Mouse (Mus musculus): ENCODE measurements at regions not wholly inside any gene's neighbourhood (a gene's known extent, or its start where the extent isn't known, plus 50 kb on each side); places are given as distances from the start of the nearest gene placed in this dataset.

DNA sequence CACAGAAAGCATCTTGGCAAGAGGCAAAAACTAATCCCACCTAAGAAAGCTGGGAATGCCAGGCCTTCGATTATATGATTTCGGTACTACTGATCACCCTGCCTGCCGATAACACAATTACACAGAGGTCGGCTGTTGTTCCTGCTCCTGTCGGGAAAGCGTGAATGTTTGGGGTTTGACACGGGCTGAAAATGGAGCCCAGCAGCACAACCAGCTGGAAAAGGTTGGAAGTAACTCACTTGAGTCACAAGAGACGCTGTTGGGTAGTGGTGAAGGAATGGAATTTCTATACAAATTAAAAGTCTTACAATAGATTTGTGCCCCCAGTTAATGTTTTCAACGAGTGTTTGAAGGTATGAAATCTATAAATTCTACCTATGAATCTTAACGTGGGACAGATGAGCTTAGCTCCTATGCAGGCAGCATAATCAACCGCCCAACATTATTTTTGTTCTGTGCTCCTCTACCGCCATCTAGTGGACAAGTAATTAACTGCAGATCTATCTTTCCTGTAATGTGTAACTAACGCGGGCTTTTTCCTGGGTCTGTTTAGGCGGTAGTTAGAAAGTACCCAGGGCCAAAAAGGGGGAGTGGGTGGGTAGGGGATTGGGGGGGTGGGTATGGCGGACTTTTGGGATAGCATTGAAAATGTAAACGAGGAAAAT lies 178.9 kb upstream of the Zpld1 start:
- intact Hi-C loops (cut with DNase I): loop anchor here (2.0 kb wide), 1 partner anchor 376 kb away; no protein-coding TSS in a partner anchor

DNA sequence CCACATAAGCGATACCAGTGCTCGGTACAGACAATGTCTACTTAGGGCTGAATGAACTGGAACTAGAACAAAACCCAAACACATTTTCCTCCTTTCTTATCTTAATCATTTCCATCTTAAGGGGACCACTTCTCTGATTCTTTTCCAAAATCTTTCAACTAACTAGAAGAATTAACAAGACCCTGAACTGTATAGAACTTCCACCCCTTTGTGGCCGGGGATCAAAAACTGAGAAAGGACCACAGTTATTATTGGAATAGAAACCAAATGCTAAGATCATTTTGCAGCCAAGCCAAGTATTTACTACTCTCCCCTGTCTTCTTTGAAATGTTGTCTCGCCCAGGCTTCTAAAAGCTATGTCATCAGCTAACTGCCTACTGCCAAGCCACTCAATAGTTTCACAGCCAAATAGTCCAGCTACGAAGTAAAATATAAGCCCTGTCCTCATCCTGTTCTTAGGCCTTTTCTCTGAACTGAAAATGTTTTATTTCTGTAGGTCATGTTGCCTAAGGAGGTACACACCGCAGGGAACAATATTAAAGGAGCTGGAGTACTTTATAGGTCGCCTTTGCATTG lies 177.3 kb upstream of the Zpld1 start:
- intact Hi-C loops (cut with DNase I): no loop called here

More for the DNA sequence above, 178.9 kb upstream of the Zpld1 start:
- peak in 1 of 2 experiments; percentile 28 for DNase-seq (ENCODE audit: low spot score in 2 of 2)

DNA sequence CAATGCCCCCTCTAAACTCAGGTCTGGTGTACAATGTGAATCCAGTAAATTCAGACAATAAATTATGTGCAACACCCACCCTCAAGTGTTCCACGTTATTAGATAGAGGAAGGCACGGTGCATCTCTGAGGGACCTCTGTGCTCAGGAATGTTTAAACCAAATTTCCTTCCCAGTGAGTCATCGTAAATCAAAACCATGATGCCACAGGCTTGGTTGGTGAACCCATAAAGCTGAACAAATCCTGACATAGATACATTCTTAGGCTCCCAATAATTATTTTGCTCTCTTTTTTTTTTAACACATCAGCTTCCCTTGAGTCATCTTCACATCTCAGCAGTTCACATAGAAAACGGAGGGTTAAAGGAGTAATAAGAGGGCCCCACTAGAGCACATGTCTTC lies 173.6 kb upstream of the Zpld1 start:
- DNase-seq (ENCODE audit: low spot score in 2 of 2): no peak
- intact Hi-C loops (cut with DNase I): no loop called here

More for the DNA sequence above, 177.3 kb upstream of the Zpld1 start:
- DNase-seq (ENCODE audit: low spot score in 2 of 2): no peak

DNA sequence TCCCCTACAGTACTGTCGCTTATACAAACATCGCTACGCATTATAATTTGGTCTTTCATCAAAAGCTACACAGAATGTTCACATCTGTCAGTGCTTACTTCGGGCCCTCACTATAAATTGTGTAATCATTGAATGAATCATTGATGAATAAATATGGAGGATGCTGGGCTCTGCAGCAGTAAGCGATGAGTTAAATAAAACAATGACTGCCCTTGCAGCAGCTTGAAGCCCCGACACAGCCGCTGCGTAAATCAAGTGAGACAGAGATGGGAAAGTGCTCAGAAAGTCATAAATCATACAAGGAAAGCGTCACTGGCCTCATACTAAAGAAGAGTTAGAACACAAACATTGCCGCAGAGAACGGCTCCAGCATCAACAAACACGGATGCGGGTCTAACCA lies 172.9 kb upstream of the Zpld1 start:
- no peak for DNase-seq (ENCODE audit: low spot score in 2 of 2)
- intact Hi-C loops (cut with DNase I): no loop called here

DNA sequence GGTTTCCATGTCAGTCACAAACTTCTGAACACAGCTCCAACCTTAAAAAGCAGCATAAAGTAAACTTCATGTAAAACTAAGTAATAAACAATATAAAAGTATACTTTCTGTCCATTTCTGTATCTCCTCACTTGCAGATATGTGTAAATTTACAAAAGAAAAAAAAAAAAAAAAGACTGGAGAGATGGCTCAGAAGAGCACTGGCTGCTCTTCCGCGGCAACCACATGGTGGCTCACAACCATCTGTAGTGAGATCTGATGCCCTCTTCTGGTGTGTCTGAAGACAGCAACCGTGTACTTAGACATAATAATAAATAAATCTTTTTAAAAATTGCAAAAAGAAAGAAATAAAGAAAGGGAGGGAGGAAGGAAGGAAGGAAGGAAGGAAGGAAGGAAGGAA lies 171.9 kb upstream of the Zpld1 start:
- intact Hi-C loops (cut with DNase I): loop anchor here (5.0 to 10.0 kb wide), 2 partner anchors 317 to 485 kb away; no protein-coding TSS in a partner anchor
- no peak for DNase-seq (ENCODE audit: low spot score in 2 of 2)

DNA sequence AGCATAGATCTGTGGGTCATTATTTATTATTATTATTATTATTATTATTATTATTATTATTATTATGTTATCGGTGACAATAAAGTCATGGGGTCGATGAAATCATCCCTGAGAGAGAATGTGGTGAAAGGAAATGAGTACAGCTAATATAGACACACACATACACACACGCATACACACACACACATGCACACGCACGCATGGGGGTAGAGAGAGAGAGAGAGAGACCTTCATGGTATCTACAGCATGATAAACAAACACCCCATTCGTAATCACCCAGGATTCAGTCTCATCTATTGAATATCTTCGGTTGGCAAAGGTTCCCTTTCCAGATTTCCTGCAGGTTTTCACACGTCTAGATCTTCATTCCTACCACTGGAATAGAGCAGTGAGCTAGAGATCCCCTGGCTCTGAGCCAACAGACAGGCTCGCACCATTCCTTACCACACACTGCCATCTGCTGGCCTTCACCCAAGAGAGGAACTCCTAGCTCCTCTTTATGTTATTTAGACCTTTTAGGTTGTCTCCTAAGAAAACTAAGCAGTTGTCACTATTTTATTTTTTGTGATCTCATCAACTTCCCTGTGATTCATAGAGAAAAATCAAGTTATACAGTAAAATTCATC lies 171.2 kb upstream of the Zpld1 start:
- intact Hi-C loops (cut with DNase I): loop anchor here (5.0 to 10.0 kb wide), 2 partner anchors 317 to 484 kb away; no protein-coding TSS in a partner anchor
- peak; percentile 84 to 88 for DNase-seq (ENCODE audit: low spot score in 2 of 2)

DNA sequence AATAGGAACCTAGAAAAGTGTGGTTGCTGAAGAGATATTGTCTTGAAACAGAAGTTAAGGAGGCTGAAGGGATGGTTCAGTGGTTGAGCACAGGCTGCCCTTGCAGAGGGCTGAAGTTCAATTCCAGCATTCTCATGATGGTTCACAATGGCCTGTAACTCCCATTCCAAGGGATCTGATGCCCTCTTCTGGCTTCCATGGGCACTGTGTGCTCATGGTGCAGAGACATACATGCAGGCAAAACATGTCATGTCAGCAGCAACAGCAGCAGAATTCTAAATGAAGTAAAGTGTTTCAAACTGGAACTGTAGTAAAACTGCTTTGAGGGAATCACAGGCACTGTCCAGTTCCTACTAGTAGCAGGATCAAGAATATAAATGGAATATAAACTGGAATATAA lies 162.7 kb upstream of the Zpld1 start:
- intact Hi-C loops (cut with DNase I): loop anchor here (10.0 kb wide), 1 partner anchor 476 kb away; no protein-coding TSS in a partner anchor
- no peak for DNase-seq (ENCODE audit: low spot score in 2 of 2)

DNA sequence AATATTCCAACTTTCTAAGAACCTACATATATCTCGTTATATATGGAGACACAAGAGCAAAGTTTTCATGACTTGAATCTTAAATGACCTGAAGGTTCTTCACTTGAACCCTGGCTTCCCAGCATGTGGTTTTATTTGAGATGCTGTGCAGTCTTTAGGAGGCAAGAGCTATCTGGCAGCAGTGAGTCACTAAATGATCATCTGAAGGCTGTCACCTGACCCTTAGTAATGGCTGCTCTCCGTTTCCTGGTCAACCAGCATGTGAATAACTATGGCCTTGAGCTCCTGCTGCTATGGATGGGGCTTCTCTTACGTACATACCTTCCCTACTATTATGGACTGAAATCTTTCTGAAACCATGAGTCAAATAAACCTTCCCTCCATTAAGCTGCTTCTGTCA lies 149.8 kb upstream of the Zpld1 start:
- DNase-seq (ENCODE audit: low spot score in 2 of 2): no peak
- intact Hi-C loops (cut with DNase I): no loop called here

DNA sequence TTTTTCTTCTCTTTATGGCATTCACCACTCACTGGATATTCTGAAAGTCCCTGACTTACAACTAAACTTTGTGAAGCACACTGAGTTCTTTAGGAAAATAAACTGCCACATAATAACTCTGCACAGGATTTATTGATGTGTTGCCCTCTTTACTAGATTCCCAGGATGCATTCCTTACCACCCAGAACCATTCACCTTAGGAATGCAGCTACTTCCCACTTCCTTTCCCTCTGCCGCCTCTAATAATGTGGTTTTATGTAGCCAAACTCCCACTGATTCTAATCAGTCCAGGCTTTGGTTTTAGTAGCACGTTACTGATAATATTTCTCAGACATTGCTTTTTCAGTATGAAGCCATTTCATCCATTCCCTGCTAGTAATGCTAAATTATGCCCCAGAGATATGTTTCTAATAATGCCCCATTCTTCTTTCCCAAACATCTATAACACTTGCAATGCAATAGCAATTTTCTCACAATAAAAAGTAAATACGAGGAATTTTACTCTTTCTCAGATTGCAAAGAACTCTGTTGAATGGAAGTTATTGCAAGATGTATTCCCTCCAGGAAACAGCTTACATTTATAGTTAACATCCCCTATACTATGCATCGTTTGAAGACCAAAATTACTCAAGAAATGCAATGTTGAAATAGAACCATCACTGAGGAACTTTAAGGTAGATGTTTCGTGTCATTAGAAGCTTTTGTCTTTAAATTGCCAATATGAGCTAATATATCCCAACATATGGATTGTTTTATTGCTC lies 145.2 kb upstream of the Zpld1 start:
- no peak for DNase-seq (ENCODE audit: low spot score in 2 of 2)
- intact Hi-C loops (cut with DNase I): no loop called here

DNA sequence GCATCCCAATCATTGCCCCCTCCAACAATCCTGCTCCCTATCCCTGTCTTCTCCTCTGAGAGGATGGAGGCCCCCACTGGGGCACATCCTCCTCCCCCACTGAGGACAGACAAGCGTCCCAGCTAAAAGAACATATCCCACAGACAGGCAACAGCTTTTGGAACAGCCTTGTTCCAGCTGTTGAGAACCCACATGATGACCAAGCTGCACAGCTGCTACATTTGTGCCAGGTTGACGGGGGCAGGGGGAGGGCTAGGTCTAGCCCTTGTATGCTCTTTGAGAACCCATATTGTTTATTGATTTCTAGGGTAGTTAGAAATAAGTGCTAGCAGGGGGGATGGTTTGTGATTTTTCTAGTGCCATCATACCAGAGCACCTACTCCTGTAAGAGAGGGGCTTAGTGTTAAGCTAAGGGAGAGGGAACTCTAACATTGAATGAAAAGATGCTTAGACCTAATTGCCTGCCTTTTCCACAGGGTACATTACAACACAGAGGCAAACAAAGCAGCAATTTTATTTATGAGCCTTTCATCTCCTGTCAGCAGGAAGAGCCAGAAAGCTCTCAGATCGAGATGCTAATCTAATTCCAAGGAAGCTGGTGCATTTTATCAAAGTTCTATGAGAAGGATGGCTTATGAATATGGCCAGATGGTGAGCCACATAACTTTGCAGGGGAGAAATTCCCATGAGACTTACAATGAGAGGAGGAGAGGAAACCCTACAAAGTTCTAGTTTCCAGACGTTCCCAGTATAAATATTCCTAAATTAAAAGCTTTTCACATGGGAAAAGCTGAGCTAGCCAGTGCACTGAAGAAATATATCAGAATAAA lies 137.6 kb upstream of the Zpld1 start:
- no peak for DNase-seq (ENCODE audit: low spot score in 2 of 2)
- intact Hi-C loops (cut with DNase I): no loop called here

DNA sequence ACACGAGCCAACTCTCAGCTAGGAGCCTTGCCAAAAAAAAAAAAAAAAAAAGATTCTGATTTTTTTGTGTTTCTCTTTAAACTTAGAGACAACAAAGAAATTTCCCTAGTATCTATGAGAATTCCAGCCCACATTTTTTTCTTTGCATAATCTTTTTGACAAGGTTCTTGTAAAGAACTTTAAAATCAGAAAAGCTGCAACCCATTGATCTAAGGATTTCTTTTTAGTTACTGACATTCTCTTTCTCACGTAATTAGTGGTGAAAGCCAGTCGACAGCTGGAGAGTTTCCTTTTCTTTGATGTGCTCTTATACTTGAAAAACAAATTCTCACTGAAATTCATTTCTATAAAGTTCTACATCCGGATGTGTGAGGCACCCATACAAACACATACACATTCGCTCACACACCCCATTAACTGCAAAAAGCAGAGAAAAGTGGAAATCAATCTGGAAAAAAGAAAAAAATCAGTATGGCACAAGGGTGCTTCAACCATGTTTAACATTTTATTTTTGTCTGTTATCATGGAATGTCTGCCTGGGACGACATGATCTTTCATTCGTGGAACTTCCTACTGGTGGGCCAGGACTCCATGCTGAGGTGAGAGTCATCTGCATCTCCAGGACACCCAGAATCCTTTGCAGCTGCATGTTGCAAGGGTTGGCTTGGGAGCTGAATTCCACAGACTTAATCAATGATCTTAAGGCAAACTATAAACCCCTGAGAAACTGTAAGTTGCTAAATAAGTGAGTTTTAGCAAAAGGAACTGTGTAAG lies 124.0 kb upstream of the Zpld1 start:
- intact Hi-C loops (cut with DNase I): no loop called here
- DNase-seq (ENCODE audit: low spot score in 2 of 2): no peak

DNA sequence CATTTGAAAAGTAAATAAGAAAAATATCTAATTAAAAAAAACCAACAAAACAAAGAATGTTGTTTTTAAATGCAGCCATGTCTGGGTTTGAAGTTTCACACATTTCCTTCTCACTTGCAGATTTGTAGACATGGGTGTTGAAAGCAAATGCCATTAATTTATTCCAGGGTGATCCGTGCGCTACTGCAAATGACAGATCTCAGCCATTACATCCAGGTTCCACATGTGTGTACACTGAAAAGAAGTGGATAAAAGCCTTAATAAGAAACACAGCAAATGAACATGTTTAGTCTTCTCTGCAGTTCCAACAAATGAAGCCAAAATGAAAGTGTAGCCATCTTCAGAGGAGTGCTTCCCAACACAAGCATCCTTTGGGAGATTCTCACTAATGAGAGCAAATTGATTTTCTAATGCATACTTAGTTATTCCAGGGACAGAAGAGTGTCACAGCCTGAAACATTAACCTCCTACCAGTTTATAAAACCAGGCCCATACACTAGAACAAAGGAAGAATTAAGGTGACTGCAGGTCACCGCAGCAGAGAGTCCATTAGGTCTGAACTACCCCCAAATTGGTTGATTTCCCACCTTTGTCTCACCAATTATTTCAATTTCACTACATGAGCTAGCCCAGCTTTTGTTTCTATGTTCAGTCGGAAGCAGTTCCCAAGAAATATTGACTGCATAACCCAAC lies 123.2 kb upstream of the Zpld1 start:
- intact Hi-C loops (cut with DNase I): no loop called here
- DNase-seq (ENCODE audit: low spot score in 2 of 2): no peak

DNA sequence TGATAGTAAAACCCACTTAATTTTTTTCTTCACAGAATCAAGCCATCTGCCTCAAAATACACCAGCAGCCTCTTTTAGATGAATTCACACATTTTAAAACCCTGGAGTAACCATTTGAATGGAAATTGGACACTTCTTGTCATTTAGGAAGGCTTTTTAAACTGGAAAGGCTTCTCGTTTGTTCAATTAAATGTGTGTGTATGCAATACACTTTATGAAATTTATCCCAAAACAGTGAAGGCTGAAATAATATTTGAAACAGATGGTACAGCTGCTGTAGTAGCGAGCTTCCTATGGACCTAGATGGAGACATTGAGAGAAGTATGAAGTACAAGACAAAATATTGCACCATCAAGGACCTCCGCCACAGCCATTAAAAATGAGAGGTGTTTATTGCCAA lies 121.1 kb upstream of the Zpld1 start:
- intact Hi-C loops (cut with DNase I): no loop called here
- no peak for DNase-seq (ENCODE audit: low spot score in 2 of 2)

DNA sequence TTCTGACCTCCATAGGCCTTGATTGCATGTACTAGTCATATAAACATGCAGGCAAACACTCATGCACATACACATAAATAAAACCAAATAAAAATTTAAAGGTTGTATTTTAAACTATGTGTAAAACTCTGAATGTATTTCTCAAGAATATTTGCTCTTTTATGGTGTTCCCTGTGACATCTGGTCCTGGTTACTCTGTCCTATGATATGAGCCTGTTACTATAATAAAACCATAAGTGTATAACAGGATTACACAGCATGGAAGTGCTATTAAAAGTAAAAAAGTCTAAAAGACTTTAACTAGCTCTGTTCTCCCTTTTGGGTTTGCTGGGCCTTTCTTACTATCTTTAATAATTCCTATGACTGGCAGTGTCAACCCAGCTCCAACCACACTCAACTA lies 103.0 kb upstream of the Zpld1 start:
- intact Hi-C loops (cut with DNase I): no loop called here
- DNase-seq (ENCODE audit: low spot score in 2 of 2): no peak

DNA sequence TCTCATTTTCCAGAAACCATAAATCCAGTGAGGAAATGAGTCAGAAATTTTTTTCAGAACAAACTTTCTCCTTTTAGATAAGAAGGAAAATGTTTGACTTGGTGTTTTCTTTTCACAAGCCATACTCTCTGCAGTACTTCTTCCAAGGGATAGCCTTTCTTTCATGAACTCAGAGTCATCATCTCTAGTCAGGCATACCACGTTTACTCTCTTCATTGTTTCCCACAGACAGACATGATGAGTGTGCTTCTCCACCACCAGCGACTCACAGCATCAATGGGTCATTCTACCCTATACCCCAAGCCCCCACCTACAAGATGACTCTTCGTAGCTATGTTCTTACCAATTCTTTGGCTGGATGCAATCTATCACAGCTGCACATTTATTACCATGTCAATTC lies 97.1 kb upstream of the Zpld1 start:
- intact Hi-C loops (cut with DNase I): no loop called here
- DNase-seq (ENCODE audit: low spot score in 2 of 2): no peak

DNA sequence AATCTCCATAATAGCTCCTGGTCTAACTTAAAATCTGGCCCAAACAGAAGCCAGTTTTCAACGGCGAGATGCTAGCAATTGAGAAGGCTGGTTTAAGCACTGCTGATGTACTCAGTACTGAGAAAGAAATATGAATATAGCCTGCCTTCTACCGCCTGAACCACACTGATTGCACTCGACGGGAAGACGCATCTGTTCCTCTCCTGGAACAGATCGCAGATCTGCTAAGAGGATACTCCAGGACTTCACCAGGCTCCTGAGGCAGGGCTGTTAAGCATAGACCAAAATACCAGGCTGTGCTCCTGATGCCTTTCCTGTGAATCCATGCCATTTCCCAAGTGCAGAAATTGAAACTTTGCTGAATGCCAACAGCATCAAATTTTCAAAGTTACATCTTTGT lies 92.6 kb upstream of the Zpld1 start:
- no peak for DNase-seq (ENCODE audit: low spot score in 2 of 2)
- intact Hi-C loops (cut with DNase I): no loop called here

DNA sequence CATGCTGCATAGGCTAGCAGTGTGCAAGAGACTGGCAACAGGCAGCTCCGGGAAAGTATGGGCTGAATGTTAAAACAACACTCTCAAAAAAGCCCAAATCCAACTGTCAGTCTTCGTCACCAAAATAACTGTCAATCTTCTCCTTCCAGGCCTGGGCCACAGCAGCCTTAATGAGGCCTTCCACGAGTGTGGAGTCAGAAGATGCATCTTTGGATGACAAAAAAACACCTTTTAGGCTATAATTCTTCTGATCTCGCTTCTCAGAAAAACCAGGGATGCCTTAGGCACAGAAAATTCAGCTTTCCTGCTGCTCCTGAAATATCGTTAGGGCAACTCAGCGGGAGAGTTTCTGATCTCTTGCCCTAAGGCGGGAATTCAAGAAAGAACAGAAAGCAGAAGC lies 82.2 kb upstream of the Zpld1 start:
- no peak for DNase-seq (ENCODE audit: low spot score in 2 of 2)
- intact Hi-C loops (cut with DNase I): no loop called here

DNA sequence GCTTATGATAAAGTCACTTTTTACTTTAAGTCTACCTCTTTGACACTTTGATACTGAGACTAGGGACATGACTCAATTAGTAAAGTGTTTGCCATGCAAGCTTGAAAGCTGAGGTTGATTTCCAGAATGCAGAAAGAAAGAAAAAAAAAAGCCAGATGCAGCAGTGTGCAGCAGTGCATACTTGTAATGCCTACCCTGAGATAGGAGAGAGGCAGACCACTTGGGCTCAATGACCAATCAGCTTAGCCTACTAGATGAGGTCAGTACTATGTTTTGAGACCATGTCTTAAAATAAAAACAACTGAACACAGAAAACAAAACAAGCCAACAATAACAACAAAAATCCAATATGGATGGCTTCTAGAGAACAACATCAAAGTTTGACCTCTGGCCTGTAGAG lies 81.4 kb upstream of the Zpld1 start:
- intact Hi-C loops (cut with DNase I): no loop called here
- no peak for DNase-seq (ENCODE audit: low spot score in 2 of 2)
